Mouse (Mus musculus) CH12.LX (cell line): ENCODE data around the gene Stox2.

Experiments used
- CTCF ChIP-seq, 2 experiments: IDR thresholded peaks in 1 of 2; conservative IDR thresholded peaks in 1 of 2; 2 replicates each; pipeline ENCODE4 v1.5.1; 2011 to 2012; ENCODE audit warnings: low read depth in 2 of 2, low read length in 2 of 2, improper control_type of control experiment in 1 of 2, inconsistent platforms in 1 of 2, mild to moderate bottlenecking in 1 of 2, moderate library complexity in 1 of 2
- EP300 ChIP-seq: IDR thresholded peaks from 2 replicates; pipeline ENCODE4 v1.6.1; 2011; ENCODE audit warnings: low read length, improper control_type of control experiment
- NRF1 ChIP-seq: IDR thresholded peaks from 2 replicates; pipeline ENCODE4 v1.6.1; 2014; ENCODE audit warnings: low read depth, mild to moderate bottlenecking, inconsistent platforms, low read length, improper control_type of control experiment, moderate library complexity
- POLR2A ChIP-seq: IDR thresholded peaks from 2 replicates; pipeline ENCODE4 v1.6.1; 2011; ENCODE audit warnings: low read depth, mild to moderate bottlenecking, improper control_type of control experiment, low read length
- POLR2AphosphoS2 ChIP-seq: IDR thresholded peaks from 2 replicates; pipeline ENCODE4 v1.6.1; 2011; ENCODE audit warnings: low read depth, low read length, improper control_type of control experiment
- RAD21 ChIP-seq: IDR thresholded peaks from 2 replicates; pipeline ENCODE4 v1.6.1; 2011; ENCODE audit warnings: low read depth, mild to moderate bottlenecking, low read length, improper control_type of control experiment, moderate library complexity

DNA sequence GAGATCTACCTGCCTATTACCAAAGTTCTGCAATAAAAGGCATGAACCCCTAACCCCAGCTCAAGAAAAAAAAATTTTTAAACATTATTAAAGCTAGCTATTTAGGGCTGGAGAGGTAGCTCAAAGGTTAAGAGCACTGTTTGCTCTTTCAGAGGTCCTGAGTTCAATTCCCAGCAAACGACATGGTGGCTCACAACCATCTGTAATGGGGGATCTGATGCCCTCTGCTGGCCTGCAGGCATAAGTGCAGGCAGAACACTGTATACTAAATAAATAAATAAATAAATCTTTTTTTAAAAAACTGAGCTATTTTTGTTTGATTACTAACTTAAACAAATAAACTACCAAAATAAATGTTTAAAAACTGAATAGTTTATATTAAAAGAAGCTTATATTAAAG, 60.4 kb downstream of the Stox2 start:
- TF ChIP-seq NRF1 (no peak), POLR2AphosphoS2 (no peak), RAD21 (no peak; the same call in 1 of the 2 replicates), EP300 (no peak), POLR2A (no peak), CTCF (conservative IDR thresholded peaks at IDR 0.05 in 1 of 2, IDR thresholded peaks at IDR 0.05 in 1 of 2; ENCODE audit: low read depth in 2 of 2, low read length in 2 of 2) (peak in 1 of 2 experiments; percentile 49; a peak in 3 of 4 replicates)
